Mouse (Mus musculus) left cerebral cortex, adult 9 months (tissue): ENCODE measurements at regions not wholly inside any gene's neighbourhood (a gene's known extent, or its start where the extent isn't known, plus 50 kb on each side); places are given as distances from the start of the nearest gene placed in this dataset.

Source experiments
- DNase-seq, 2 experiments: peaks; one replicate each; pipeline ENCODE4 v3.0.0; 2022; ENCODE audit warnings: low spot score in 2 of 2

DNA sequence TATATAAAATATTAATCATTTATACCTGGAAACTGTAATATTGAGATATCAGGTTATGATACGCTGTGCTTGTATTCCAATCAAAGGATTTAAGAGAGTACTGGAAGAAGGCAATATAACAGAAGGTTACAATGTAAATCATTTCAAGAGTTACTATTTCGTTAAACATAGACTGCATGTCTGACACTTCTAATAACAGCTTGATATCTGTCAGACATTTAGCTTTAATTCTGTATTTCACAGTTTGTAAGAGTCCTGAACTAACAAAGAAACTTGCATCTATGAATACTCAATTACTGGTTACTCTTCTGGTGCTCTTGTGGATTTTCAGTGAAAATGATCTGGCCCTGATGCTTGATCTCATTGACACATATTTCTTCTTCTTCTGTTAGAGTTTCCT is 840.6 kb downstream of the Cdh9 start:
- no peak for DNase-seq

DNA sequence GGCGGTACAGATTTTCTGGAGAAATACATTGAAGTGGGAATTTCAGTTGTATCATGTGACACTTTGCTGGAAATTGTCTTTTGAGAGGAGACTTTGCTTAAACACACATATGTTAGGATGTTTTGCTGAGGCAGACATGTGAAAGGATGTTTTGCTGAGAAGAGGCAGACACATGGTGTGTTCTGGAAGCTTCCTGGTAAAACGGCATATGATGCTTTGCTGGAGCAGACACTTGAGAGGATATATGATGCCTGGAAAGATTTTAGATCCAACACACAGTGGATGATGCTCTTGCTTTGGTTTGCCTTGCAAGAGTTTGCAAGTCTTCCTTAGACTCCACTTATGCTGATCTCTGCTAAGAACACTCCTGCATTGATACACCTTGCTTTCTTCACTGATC is 860.1 kb downstream of the Cdh9 start:
- no peak for DNase-seq

GRCm38 (mm10) chr15:17604402-17604801 is 875.8 kb downstream of the Cdh9 start:
- DNase-seq: no peak

DNA sequence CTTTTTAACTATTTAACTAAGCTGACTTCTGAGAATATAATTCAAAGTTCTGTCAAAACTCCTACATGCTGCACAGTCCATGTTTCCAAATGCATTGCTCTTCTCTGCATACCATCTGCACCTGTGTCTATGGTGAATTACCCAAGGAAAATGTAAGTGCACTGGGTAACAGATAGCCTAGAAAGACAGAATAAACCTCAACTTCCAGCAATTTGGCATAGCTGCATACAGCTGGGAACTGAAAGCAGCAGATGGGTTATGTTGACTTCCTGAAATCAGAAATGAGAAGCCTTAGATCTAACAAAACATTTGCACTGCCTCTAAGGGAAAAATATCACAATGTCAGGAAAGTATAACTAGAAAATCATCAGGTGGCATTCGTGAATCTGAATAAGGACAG is 886.4 kb downstream of the Cdh9 start:
- peak in 1 of 2 experiments; percentile 6 for DNase-seq

- DNase-seq: no peak
Measured at GRCm38 (mm10) chr15:17641218-17641617, 912.7 kb downstream of the Cdh9 start.
